Mouse (Mus musculus) brain, adult 10 weeks (tissue): ENCODE results near the gene Rwdd2b. TPM values are rescaled to one million over a fixed set of nuclear protein-coding genes. Genes with fewer than 3 reads are reported as not detected.

Experiments
- polyA plus RNA-seq: library from polyadenylated mRNA; stranded (reverse); fragments of 350-450 nt; fragmentation: Illumina TruSeq; extraction: RNeasy Lipid Tissue Mini Kit (QIAGEN cat#74804); gene quantifications from one replicate; pipeline ENCODE4 v1.2.3, GENCODE M21; 2015; ENCODE audit warnings: low read depth, low replicate concordance

The Rwdd2b gene
- 12.2 TPM for polyA plus RNA-seq

GRCm38 (mm10) chr16:87440184-87440686, at the start of gene Rwdd2b:
Gene Rwdd2b, minus strand, starts transcription at chr16:87440573.

GRCm38 (mm10) chr16:87454419-87455179, 14.2 kb upstream of the Rwdd2b start, which contains the start of gene Usp16:
Gene Usp16, plus strand, starts transcription at chr16:87454703.

GRCm38 (mm10) chr16:87432033-87432814, 8.1 kb downstream of the Rwdd2b start, which contains the start of gene Ltn1:
Gene Ltn1, minus strand, starts transcription at chr16:87432612.

Other genes starting within 250 kb of the Rwdd2b start
- gene N6amt1, start 86.4 kb downstream of the Rwdd2b start, polyA plus RNA-seq: 28.7 TPM
- gene Ltn1, start 8.0 kb downstream of the Rwdd2b start, polyA plus RNA-seq: 22.9 TPM
- gene Usp16, start 14.1 kb upstream of the Rwdd2b start, polyA plus RNA-seq: 56.4 TPM
- 196 TPM for gene Cct8, start 55.3 kb upstream of the Rwdd2b start, polyA plus RNA-seq
- 1.5 TPM for gene Map3k7cl, start 112.8 kb upstream of the Rwdd2b start, polyA plus RNA-seq